Mouse (Mus musculus) stomach, embryonic 15.5 days (tissue): ENCODE measurements at regions not wholly inside any gene's neighbourhood (a gene's known extent, or its start where the extent isn't known, plus 50 kb on each side); places are given as distances from the start of the nearest gene placed in this dataset.
"Not testable (repeated sequence)": the region's sequence is repeated elsewhere in the genome, so short reads cannot be mapped to it uniquely, and the experiment has no call there.

Experiments used
- ATAC-seq: fragments of 200-750 bp; cut with Nextera tagmentation; 2 replicates; pipeline ENCODE4 v1.8.0; 2017; ENCODE audit warnings: low read depth, moderate number of reproducible peaks, moderate TSS enrichment; ENCODE audit not compliant: insufficient read depth, low FRiP score
- H3K27ac ChIP-seq: fragments of 300-500 bp; sonication (generic); 2 replicates; pipeline ENCODE4 v1.5.1; 2015; ENCODE audit warnings: mild to moderate bottlenecking, inconsistent platforms
- H3K27me3 ChIP-seq: fragments of 300-500 bp; sonication (generic); replicated peaks from 2 replicates; pipeline ENCODE4 v1.6.1; 2015; ENCODE audit warnings: inconsistent platforms
- H3K36me3 ChIP-seq: fragments of 300-500 bp; sonication (generic); 2 replicates; pipeline ENCODE4 v1.6.1; 2015; ENCODE audit warnings: inconsistent platforms
- H3K4me1 ChIP-seq: fragments of 300-500 bp; sonication (generic); 2 replicates; pipeline ENCODE4 v1.6.1; 2015; ENCODE audit warnings: inconsistent platforms
- H3K4me2 ChIP-seq: fragments of 300-500 bp; sonication (generic); 2 replicates; pipeline ENCODE4 v1.6.1; 2015; ENCODE audit warnings: mild to moderate bottlenecking, inconsistent platforms
- H3K4me3 ChIP-seq: fragments of 300-500 bp; sonication (generic); replicated peaks from 2 replicates; pipeline ENCODE4 v1.5.1; 2015; ENCODE audit warnings: inconsistent platforms
- H3K9ac ChIP-seq: fragments of 300-500 bp; sonication (generic); 2 replicates; pipeline ENCODE4 v1.6.1; 2015; ENCODE audit warnings: inconsistent platforms
- H3K9me3 ChIP-seq: fragments of 300-500 bp; sonication (generic); 2 replicates; pipeline ENCODE4 v1.6.1; 2016; ENCODE audit warnings: inconsistent platforms
- WGBS: fragments of 180-500 bp; shearing (Covaris S2); methylation state at CpG from one replicate; pipeline ENCODE4 v1.1.7; 2015; 5-methylcytosine and 5-hydroxymethylcytosine counted together

GRCm38 (mm10) chr3:82290373-82290772 lies 67.5 kb upstream of the Map9 start:
- H3K4me2 ChIP-seq: no peak overlapping the region
- 73% methylated on average over 2 of the region's 2 CpGs for WGBS
- H3K4me1 ChIP-seq: no peaks in the 10 kb centered on the region
- no peak overlapping the region for H3K27ac ChIP-seq
- no peak overlapping the region for H3K9ac ChIP-seq
- no peaks in the 10 kb centered on the region for H3K9me3 ChIP-seq
- H3K27me3 ChIP-seq: no peaks in the 10 kb centered on the region
- no peaks in the 10 kb centered on the region for H3K36me3 ChIP-seq
- no peak for ATAC-seq
- no peak overlapping the region for H3K4me3 ChIP-seq

GRCm38 (mm10) chr3:82288996-82289395 lies 68.8 kb upstream of the Map9 start:
- no peak overlapping the region for H3K4me3 ChIP-seq
- 68% methylated on average over 6 of the region's 6 CpGs for WGBS
- no peaks in the 10 kb centered on the region for H3K4me1 ChIP-seq
- H3K9me3 ChIP-seq: no peaks in the 10 kb centered on the region
- H3K4me2 ChIP-seq: no peak overlapping the region
- no peak for ATAC-seq
- H3K27ac ChIP-seq: no peak overlapping the region
- H3K9ac ChIP-seq: no peak overlapping the region
- no peaks in the 10 kb centered on the region for H3K36me3 ChIP-seq
- H3K27me3 ChIP-seq: no peaks in the 10 kb centered on the region

- ATAC-seq: no peak
- no peaks in the 10 kb centered on the region for H3K27me3 ChIP-seq
- no peak overlapping the region for H3K9ac ChIP-seq
- no peak overlapping the region for H3K4me2 ChIP-seq
- H3K36me3 ChIP-seq: no peaks in the 10 kb centered on the region
- no peaks in the 10 kb centered on the region for H3K9me3 ChIP-seq
- H3K27ac ChIP-seq: no peak overlapping the region
- peaks cover 7% of the 10 kb centered on the region; the same call in 1 of the 2 replicates for H3K4me1 ChIP-seq
- no peak overlapping the region for H3K4me3 ChIP-seq
These were observed 80.7 kb upstream of the Map9 start for GRCm38 (mm10) chr3:82276977-82277714.

GRCm38 (mm10) chr3:82275822-82276203 lies 82.0 kb upstream of the Map9 start:
- 52% methylated on average over 4 of the region's 4 CpGs for WGBS

GRCm38 (mm10) chr3:82274945-82275821 lies 82.7 kb upstream of the Map9 start:
- Histone ChIP-seq H3K4me2 (no peak overlapping the region), H3K4me1 (peaks cover 7% of the 10 kb centered on the region; the same call in 1 of the 2 replicates), H3K9ac (no peak overlapping the region), H3K27ac (peak overlapping the region; percentile 65), H3K36me3 (no peaks in the 10 kb centered on the region), H3K4me3 (no peak overlapping the region), H3K9me3 (no peaks in the 10 kb centered on the region), H3K27me3 (no peaks in the 10 kb centered on the region)
- ATAC-seq: peak; percentile 56; the same call in 1 of the 2 replicates
- WGBS: 30% methylated on average over 7 of the region's 7 CpGs

More at GRCm38 (mm10) chr3:82275822-82276203, 82.0 kb upstream of the Map9 start:
- H3K27me3 ChIP-seq: no peaks in the 10 kb centered on the region
- peak overlapping the region; percentile 23; the same call in 1 of the 2 replicates for H3K27ac ChIP-seq
- peaks cover 7% of the 10 kb centered on the region; the same call in 1 of the 2 replicates for H3K4me1 ChIP-seq
- ATAC-seq: no peak
- H3K9ac ChIP-seq: no peak overlapping the region
- no peak overlapping the region for H3K4me3 ChIP-seq
- no peak overlapping the region for H3K4me2 ChIP-seq
- H3K9me3 ChIP-seq: no peaks in the 10 kb centered on the region
- no peaks in the 10 kb centered on the region for H3K36me3 ChIP-seq

GRCm38 (mm10) chr3:82274196-82274937 lies 83.5 kb upstream of the Map9 start:
- Histone ChIP-seq H3K4me1 (peaks cover 7% of the 10 kb centered on the region; the same call in 1 of the 2 replicates), H3K4me2 (no peak overlapping the region), H3K9ac (no peak overlapping the region), H3K27ac (peak overlapping the region; percentile 65), H3K9me3 (no peaks in the 10 kb centered on the region), H3K36me3 (no peaks in the 10 kb centered on the region), H3K4me3 (no peak overlapping the region), H3K27me3 (no peaks in the 10 kb centered on the region)
- WGBS: 44% methylated on average over 6 of the region's 6 CpGs
- peak; percentile 31; the same call in 1 of the 2 replicates for ATAC-seq

GRCm38 (mm10) chr3:82273511-82273910 lies 84.3 kb upstream of the Map9 start:
- not testable (repeated sequence) for H3K4me1 ChIP-seq, H3K4me3 ChIP-seq, H3K27me3 ChIP-seq, H3K9me3 ChIP-seq, H3K9ac ChIP-seq, ATAC-seq, H3K27ac ChIP-seq, H3K4me2 ChIP-seq, H3K36me3 ChIP-seq
- WGBS: 71% methylated on average over 2 of the region's 2 CpGs

GRCm38 (mm10) chr3:82271965-82272364 lies 85.9 kb upstream of the Map9 start:
- 79% methylated on average over 1 of the region's 1 CpGs for WGBS
- Histone ChIP-seq H3K9me3 (no peaks in the 10 kb centered on the region), H3K4me3 (no peak overlapping the region)

GRCm38 (mm10) chr3:82265941-82266340 lies 91.9 kb upstream of the Map9 start:
- WGBS: 89% methylated on average over 1 of the region's 1 CpGs

More at GRCm38 (mm10) chr3:82271965-82272364, 85.9 kb upstream of the Map9 start:
- Histone ChIP-seq H3K4me2 (no peak overlapping the region), H3K27ac (no peak overlapping the region), H3K4me1 (peaks cover 7% of the 10 kb centered on the region; the same call in 1 of the 2 replicates), H3K9ac (no peak overlapping the region), H3K27me3 (no peaks in the 10 kb centered on the region), H3K36me3 (no peaks in the 10 kb centered on the region)
- ATAC-seq: no peak

GRCm38 (mm10) chr3:82261976-82262375 lies 95.9 kb upstream of the Map9 start:
- WGBS: 46% methylated on average over 3 of the region's 3 CpGs
- Histone ChIP-seq H3K4me1 (no peaks in the 10 kb centered on the region), H3K27me3 (no peaks in the 10 kb centered on the region), H3K4me3 (no peak overlapping the region), H3K9me3 (no peaks in the 10 kb centered on the region), H3K9ac (no peak overlapping the region), H3K27ac (no peak overlapping the region), H3K4me2 (no peak overlapping the region), H3K36me3 (no peaks in the 10 kb centered on the region)
- ATAC-seq: peak; percentile 43; the same call in 1 of the 2 replicates

More at GRCm38 (mm10) chr3:82265941-82266340, 91.9 kb upstream of the Map9 start:
- Histone ChIP-seq H3K27me3 (no peaks in the 10 kb centered on the region), H3K27ac (no peak overlapping the region), H3K36me3 (no peaks in the 10 kb centered on the region), H3K4me2 (no peak overlapping the region), H3K4me1 (no peaks in the 10 kb centered on the region), H3K9me3 (no peaks in the 10 kb centered on the region), H3K4me3 (no peak overlapping the region), H3K9ac (no peak overlapping the region)
- ATAC-seq: no peak

- Histone ChIP-seq H3K9me3 (no peaks in the 10 kb centered on the region), H3K27ac (no peak overlapping the region), H3K4me1 (no peaks in the 10 kb centered on the region), H3K36me3 (no peaks in the 10 kb centered on the region), H3K4me3 (no peak overlapping the region), H3K27me3 (no peaks in the 10 kb centered on the region), H3K4me2 (no peak overlapping the region), H3K9ac (no peak overlapping the region)
- ATAC-seq: 0 out of 2 replicates have a peak, but pooled peaks have one; percentile 31
- WGBS: 54% methylated on average over 4 of the region's 4 CpGs
These were observed 97.7 kb upstream of the Map9 start for GRCm38 (mm10) chr3:82259986-82260652.
